Mouse (Mus musculus) natural killer cell, adult 2 months (primary cell): ENCODE results near the gene Mrps34.

ENCODE experiments used
- DNase-seq, 2 experiments: peaks; one replicate each; pipeline ENCODE4 v3.0.0; 2022; ENCODE audit warnings: low spot score in 2 of 2

The Mrps34 gene

GRCm38 (mm10) chr17:24881738-24882440 lies 13.0 kb upstream of the Mrps34 start:
- peak; percentile 49 to 51 for DNase-seq

GRCm38 (mm10) chr17:24884391-24884790 lies 10.5 kb upstream of the Mrps34 start:
- no peak for DNase-seq

GRCm38 (mm10) chr17:24885356-24886133 lies 9.4 kb upstream of the Mrps34 start:
- DNase-seq, result no peak

DNA sequence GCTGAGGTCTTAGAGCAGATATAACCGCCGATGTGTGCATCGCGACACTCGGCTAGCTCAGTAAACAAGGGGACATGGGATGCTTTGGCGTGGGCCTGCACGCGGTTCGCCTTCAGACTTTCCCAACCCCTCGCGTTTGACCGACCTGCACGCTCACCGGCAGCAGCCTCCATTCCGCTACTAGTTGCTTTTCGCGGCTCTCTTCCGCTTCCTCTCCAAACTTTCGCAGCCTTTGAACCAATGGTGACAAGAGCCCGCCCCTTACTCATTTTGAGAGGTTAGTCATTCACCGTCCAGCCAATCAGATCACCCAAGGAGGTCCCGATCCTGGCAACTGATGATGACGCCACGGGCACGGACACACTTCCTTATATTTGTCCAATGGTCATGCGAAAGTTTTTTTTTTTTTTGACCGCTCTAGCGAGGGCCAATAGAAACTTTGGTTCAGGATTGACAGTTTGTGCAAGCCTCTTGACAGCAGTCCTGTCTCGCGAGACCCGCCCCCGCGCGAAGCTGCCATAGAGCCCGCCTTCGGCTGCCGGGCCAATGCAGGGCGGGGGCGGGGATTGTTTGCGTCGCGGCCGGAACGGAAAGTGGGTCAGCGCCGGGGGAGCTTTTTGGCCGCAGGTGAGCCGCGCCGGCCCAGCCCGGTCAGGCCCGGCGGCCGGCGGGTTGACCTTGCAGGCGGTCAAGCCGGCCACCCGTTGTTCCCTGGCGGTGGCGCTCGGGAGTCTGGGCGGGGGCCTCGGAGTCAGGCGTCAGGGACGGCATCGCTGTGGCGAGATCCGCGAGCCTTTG lies 8.6 kb upstream of the Mrps34 start, which contains the start of the genes Nubp2 and Spsb3:
TSS of gene Nubp2 (minus strand) at position 216 of the 798 bp plus-strand sequence.
TSS of gene Spsb3 (plus strand) at position 510 of the 798 bp plus-strand sequence.
- DNase-seq, result peak; percentile 98 to 99

DNA sequence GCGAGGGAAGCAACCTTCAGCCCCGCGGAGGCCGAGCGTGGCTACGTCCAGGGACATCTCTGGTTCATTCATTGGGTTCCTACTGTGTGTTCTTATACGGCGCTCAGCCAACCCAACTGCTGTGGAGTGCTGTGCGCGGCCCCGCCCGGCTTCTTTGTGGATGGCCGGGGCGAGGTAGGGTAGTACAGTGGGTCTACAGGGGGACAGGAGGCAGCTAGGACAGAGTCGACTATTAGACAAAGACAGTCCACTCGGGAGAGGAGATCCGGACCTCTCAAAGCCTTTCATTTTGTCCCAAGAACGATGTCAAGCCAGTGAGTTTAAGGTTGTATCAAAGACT lies 8.0 kb upstream of the Mrps34 start:
- DNase-seq, result no peak

DNA sequence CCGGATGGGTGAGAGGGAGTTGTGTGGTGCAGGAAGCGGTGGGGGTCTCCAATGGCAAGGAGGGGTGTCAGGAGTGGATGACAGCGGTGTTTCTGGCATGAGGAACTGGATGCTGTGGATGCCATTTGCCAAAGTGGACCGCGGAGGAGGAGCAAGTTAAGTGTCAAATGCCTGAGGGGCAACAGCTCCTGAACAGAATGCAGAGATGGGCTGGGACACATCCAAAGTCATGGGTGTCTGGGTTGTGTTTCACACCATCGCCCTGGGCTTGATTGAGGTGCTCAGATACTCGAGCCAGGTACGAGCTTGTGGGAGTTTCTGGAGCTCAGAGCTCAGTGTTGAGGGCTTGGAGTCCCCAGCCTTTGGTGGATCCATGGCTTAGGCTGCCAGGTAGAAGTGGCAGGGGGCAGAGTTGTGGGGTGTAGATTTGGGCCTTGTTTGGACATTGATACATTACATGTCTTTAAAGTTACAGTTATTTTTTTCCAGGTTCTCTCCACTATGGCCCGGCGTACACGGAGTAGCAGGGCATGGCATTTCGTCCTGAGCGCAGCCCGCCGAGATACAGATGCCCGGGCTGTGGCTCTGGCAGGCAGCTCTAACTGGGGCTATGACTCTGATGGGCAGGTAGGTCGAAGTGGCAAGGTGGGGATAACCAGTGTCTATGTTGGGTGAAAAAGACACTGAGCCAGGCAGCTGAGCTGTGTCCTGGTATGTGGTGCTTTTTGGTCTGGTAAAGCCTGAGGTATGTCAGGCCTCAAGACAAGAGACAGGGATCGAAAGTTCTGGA lies 7.4 kb upstream of the Mrps34 start:
- no peak for DNase-seq

GRCm38 (mm10) chr17:24888862-24889261 lies 6.1 kb upstream of the Mrps34 start:
- DNase-seq, result no peak

DNA sequence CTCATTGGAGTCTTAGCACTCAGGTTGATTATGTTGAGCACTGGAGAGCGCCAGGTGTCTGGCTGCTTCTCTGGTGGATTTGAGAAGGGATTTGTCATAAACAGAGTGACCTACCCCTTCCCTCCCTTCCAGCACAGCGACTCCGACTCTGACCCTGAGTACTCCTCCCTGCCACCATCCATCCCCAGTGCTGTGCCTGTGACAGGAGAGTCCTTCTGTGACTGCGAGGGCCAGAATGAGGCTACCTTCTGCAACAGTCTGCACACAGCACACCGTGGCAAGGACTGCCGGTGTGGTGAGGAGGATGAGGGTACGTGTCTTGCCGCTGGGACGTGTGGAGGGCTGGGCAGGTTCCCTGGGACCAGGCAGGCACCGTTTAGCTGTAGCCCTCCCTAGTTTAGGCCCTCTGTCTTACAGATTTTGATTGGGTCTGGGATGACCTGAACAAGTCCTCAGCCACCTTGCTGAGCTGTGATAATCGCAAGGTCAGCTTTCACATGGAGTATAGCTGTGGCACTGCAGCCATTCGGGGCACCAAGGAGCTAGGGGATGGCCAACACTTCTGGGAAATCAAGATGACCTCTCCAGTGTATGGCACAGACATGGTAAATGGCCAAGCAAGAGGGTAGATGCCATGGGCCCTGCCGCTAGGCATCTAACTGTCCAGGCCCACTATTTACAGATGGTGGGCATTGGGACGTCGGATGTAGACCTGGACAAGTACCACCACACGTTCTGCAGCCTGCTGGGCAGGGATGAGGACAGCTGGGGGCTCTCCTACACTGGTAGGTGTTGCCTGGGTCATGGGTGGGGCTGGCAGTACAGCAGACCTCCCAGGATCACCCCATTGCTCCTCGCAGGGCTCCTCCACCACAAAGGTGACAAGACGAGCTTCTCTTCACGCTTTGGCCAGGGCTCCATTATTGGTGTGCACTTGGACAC lies 4.5 kb upstream of the Mrps34 start:
- no peak for DNase-seq

- no peak for DNase-seq
These were observed 3.6 kb upstream of the Mrps34 start for GRCm38 (mm10) chr17:24891321-24891720.

DNA sequence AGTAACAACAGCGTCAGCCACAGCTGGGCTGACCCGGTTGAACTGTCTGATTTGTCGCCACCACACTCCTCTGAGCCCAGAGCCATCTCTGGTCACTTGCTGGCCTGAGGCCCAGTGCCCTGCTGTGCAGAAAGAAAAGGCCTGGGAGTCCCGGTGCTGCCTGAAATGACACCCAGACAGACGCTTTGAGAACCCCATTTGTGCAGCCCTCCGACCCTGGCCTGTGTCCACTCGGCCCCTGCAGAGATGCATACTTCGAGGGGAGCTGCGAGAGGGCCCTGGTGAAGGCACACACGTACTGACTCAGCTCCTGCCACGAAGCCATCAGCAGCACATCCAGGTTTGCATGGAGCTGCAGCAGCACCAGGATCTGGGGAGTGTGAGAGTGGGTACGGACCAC lies 2.1 kb upstream of the Mrps34 start:
- no peak for DNase-seq

GRCm38 (mm10) chr17:24893276-24893675 lies 1.6 kb upstream of the Mrps34 start:
- no peak for DNase-seq

GRCm38 (mm10) chr17:24894061-24894994 lies 588 bp upstream of the Mrps34 start:
- DNase-seq, result no peak

DNA sequence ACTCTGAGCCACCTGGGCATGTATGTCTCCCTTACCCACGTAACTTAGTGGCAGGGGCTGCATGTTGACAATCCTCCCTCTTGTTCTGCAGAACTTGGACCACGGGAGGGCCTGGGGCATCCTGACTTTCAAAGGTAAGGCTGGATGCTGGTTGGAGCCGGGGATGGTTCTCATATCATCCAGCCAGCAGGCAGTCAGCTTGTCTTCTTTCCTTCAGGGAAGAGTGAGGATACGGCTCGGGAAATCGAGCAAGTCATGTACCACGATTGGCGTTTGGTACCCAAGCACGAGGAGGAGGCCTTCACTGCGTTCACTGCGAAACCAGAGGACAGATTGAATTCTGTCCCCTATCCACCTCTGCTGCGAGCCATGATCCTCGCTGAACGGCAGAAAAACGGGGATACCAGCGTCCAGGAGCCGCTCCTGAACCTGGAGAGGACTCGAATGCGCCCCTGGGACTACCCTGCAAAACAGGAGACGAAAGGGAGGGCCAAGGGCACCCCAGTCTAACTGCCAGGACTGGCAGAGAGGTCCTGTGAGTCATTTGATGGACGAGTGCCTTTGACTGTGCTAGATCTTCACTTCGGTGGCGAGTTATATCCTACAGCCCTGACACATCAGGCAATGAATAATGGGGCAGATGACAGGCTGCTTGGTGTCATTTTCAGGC lies 790 bp downstream of the Mrps34 start:
- DNase-seq, result no peak

GRCm38 (mm10) chr17:24896241-24896992 lies 1.5 kb downstream of the Mrps34 start, which contains the start of gene Nme3:
TSS of gene Nme3 (plus strand) at chr17:24896500.
- DNase-seq, result peak in 1 of 2 experiments; percentile 48

DNA sequence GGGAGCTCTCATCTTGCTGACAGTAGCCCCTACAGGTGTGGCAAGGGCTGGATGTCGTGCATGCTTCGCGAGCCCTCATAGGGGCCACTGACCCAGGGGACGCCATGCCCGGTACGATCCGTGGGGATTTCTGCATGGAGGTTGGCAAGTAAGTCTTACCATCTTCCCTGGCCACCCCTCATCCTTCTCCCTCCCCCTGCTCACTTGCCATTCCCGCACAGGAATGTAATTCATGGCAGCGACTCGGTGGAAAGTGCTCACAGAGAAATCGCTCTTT lies 2.0 kb downstream of the Mrps34 start:
- no peak for DNase-seq

DNA sequence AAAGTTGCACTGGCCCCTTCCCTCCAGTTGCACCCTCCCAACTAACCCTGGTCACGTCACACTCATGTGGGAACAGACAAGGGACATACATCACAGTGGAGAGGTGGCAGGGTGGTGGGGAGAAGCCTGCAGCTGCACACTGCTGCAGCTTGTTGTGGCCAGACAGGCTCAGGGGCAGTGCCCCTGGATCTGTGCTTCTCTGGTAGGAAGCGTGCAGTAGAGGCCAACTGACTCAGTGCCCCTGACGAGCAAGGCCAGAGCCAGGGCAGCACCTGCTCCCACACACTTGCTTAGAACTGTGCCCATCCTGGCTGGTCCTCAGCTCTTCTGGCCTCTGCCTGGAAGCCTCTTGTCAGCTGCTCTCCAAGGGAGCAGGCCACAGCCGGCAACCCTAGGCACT lies 2.7 kb downstream of the Mrps34 start:
- DNase-seq, result no peak

- DNase-seq, result no peak
These were observed 3.3 kb downstream of the Mrps34 start for GRCm38 (mm10) chr17:24898041-24898854.
